Mouse (Mus musculus) ES-E14 (cell line): ENCODE data around the gene Mtmr14.

Experiments
- CHD2 ChIP-seq: IDR thresholded peaks from 2 replicates; pipeline ENCODE4 v1.6.1; 2014; ENCODE audit warnings: mild to moderate bottlenecking, low read depth, low read length, inconsistent platforms
- MAFK ChIP-seq: IDR thresholded peaks from 2 replicates; pipeline ENCODE4 v1.6.1; 2014; ENCODE audit warnings: mild to moderate bottlenecking, low read depth, low read length, inconsistent platforms; ENCODE audit not compliant: insufficient read depth
- ZNF384 ChIP-seq: IDR thresholded peaks from 2 replicates; pipeline ENCODE4 v1.6.1; 2012; ENCODE audit warnings: low read depth, low read length, inconsistent platforms

DNA sequence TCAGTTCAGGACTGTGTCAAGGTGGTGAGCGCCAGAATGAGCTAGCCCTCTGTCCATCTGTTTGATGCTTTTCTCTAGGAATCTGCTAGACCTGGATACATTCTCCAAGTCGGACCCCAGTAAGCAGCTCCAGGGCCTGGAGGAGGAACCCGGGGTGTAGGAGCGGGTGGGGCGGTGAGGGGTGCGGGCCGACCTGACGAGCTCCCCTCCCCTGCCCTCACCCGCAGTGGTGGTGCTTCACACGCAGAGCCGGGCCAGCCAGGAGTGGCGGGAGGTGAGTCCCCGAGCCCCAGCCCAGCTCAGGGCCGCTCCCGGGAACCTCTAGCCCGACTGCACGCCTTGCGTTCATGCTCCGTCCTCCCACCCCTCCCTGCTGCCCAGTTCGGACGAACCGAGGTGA is 45.3 kb downstream of the Mtmr14 start:
- TF ChIP-seq CHD2, result no peak
- no peak for TF ChIP-seq MAFK
- TF ChIP-seq ZNF384, result no peak
